In the genomic region with DNA sequence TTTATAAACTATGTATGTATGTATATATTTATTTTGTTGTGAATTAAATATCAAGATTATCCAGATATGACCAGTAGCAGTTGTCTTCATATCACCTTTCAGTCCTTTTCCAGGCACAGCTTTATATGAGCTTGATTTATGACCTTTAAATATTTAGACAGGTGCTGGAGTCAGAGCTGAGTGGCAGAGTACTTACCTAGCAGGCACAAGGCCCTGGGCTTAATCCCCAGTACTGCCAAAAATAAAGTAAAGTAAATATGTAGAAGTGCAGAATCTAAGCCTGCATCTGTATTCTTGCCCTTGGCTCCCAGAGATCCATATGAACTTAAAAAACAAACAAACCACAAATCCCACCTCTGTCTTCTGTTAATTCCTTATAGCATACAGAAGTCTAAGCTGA, we compare ENCODE assay signal across 24 mouse cellular contexts.
"Had no signal": no experiment of that assay in that cellular context is flagged by ENCODE, and none has a peak within 500 bp of the region (broad histone marks: within the 10 kb centered on the region; RNA-seq: fewer than 3 reads in every experiment).

No protein-coding gene starts in this region.

- DNase-seq: forebrain, postnatal 0 days; gastrocnemius, postnatal 10 days; gastrocnemius, postnatal 25 days; heart, adult 18-20 months; heart, postnatal 10 days; heart, postnatal 4 days; kidney, adult 18-20 months; kidney, adult 8-10 months; kidney, postnatal 10 days; kidney, postnatal 25 days; kidney, postnatal 4 days; liver had no signal

- H3K36me3 ChIP-seq: heart, embryonic 10.5 days; heart, embryonic 12.5 days; hindbrain, embryonic 10.5 days; hindbrain, embryonic 12.5 days; intestine, embryonic 15.5 days; limb, embryonic 13.5 days had no signal

- H3K27ac ChIP-seq: heart, embryonic 10.5 days; hindbrain, embryonic 10.5 days; hindbrain, embryonic 12.5 days; hindbrain, embryonic 14.5 days; intestine, embryonic 15.5 days; layer of hippocampus, adult 2 months; left cerebral cortex, adult 2 months; limb, embryonic 13.5 days had no signal

- H3K9me3 ChIP-seq: heart, embryonic 10.5 days; heart, embryonic 12.5 days; hindbrain, embryonic 10.5 days; hindbrain, embryonic 12.5 days; intestine, embryonic 15.5 days; limb, embryonic 13.5 days had no signal

- H3K9ac ChIP-seq: forebrain, postnatal 0 days; heart, embryonic 12.5 days; hindbrain, embryonic 12.5 days; hindbrain, embryonic 14.5 days; intestine, embryonic 15.5 days; limb, embryonic 13.5 days had no signal

- H3K4me1 ChIP-seq: heart, embryonic 12.5 days; hindbrain, embryonic 10.5 days; hindbrain, embryonic 12.5 days; intestine, embryonic 15.5 days; limb, embryonic 13.5 days had no signal

- H3K27me3 ChIP-seq: heart, embryonic 12.5 days; hindbrain, embryonic 12.5 days; intestine, embryonic 15.5 days; limb, embryonic 13.5 days had no signal

- ATAC-seq: forebrain, postnatal 0 days; hindbrain, embryonic 16.5 days; inflammation-experienced regulatory T-cells, adult 6 months; intestine, embryonic 15.5 days; intestine, postnatal 0 days had no signal

- H3K4me3 ChIP-seq: heart, embryonic 10.5 days; heart, embryonic 12.5 days; hindbrain, embryonic 10.5 days; hindbrain, embryonic 12.5 days; intestine, embryonic 15.5 days; layer of hippocampus, adult 2 months; left cerebral cortex, adult 2 months; limb, embryonic 13.5 days had no signal

- H3K4me2 ChIP-seq: heart, embryonic 12.5 days; hindbrain, embryonic 12.5 days; hindbrain, embryonic 14.5 days; intestine, embryonic 15.5 days; limb, embryonic 13.5 days had no signal
